Mouse (Mus musculus) neural tube, embryonic 10.5 days (tissue): ENCODE data around the gene Fam192a.

Experiments used
- DNase-seq: peaks from one replicate; pipeline ENCODE4 v3.0.0-alpha.2; 2017; ENCODE audit warnings: low spot score; ENCODE audit errors: extremely low spot score

The Fam192a gene

DNA sequence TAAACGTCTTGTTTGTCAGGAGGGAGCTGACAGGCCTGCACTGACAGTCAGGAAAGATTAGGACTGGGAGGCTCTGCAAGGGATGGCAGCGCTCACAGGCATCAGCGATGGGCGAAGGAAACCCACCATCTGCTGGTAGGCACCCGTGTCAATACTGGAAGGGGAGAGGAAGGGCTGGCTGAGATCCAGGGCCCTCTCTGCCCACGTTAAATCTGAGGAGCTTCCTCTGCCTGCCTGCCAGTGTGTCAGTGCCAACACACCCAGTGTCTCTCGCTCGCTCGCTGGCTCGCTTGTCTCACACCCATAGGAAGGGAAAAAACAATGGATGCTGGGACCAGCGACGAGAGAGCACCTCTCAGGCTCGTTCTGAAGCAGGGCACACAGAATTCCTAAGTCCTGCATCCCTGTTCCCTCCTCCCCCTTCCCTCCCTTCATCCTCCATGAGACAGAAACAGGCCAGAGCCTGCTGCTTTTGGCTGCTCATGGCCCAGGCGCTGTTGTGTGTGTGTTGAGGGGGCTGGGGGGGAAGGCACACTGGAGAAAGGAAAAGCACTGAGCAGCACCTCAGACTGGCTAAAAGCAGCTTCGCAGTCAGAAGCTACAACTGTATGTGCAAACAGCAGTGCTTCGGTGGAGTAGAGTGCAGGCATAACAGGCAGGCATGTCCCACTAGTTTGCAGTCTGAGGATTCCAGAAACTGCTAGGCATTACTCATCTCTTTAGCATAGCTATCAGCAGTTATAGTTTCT lies 27.5 kb downstream of the Fam192a start:
- DNase-seq = no peak

DNA sequence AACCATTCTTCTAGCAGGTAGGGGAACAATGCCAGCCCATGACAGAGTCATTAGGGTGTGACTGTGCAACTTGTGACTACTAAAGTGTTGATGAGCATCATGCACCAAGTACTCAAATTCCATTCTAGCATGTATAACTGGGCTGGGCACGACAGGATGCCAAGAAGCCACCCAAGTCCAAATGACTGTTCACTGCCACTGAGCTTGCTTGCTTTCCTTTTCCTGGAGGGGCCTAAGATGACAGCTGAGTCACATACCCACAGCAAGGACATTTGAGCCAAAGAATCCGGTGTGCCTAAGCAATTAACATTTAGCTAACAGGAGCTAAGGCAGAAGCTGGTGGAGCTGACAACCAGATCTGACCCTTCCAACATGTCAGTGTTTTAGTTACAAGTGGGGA lies 29.9 kb downstream of the Fam192a start:
- DNase-seq = no peak

GRCm38 (mm10) chr8:94569419-94569818 lies 32.4 kb downstream of the Fam192a start:
- DNase-seq = no peak

DNA sequence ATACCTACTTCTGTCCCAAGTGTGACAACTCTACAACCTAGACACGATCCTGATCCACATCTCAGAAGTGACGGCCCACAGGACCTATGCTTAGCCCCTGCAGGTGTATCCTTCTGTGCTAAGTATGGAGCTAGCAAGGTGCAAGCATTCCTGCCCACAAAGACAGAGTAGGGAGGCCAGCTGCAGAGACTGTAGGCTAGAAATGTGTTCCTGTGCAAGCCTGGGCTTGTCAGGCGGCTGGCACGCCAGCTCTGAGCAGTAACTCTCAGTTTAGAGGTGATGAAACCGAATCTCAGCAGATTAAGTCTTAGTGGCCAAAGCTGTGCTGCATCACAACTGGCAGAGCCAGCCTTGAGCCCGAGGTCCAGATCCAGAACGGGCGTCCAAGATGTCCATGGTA lies 33.7 kb downstream of the Fam192a start:
- no peak for DNase-seq

- peak; percentile 25 for DNase-seq
Measured at GRCm38 (mm10) chr8:94567159-94567849, 34.5 kb downstream of the Fam192a start.

- no peak for DNase-seq
Measured at GRCm38 (mm10) chr8:94566446-94567158, 35.2 kb downstream of the Fam192a start.

DNA sequence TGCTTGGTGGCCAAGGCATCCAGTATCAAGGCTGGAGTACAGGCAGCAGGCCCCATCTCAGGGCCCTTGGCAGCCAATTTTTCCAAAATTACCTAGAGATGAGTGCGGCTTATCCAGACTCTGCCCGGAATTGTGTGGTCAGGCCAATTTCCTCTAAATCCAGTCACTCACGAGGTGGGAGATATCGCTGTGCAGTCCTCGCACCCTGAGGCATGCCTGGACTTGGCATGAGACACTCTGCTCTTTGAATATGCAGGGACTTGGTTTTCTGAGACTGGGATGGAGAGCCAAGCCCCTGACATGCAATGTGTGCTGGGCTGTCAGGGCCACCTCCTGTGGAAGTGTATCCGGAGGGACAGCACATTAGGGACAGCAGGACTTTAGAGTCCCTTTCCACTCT lies 35.8 kb downstream of the Fam192a start:
- no peak for DNase-seq

- DNase-seq = no peak
Measured at GRCm38 (mm10) chr8:94564421-94564820, 37.4 kb downstream of the Fam192a start.

DNA sequence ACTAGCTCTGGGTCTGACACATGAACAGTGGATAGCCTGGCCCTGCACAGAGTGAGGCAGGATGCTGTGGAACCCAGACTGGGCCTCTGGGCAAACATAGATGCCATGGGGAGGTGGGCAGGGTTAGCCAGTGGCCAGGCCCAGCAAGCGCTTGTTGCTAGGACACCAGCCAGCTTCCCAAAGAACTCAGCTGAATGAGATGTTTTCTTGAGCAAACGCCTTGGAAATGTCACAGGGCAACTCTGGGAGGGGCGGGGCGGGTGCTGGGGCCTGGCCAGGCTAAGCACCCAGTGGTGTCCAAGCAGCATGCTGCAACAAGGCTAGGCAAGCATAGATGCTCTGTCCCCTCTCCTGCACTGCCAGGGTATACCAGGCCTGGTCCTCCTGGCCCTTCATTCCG lies 40.5 kb downstream of the Fam192a start:
- peak; percentile 21 for DNase-seq

DNA sequence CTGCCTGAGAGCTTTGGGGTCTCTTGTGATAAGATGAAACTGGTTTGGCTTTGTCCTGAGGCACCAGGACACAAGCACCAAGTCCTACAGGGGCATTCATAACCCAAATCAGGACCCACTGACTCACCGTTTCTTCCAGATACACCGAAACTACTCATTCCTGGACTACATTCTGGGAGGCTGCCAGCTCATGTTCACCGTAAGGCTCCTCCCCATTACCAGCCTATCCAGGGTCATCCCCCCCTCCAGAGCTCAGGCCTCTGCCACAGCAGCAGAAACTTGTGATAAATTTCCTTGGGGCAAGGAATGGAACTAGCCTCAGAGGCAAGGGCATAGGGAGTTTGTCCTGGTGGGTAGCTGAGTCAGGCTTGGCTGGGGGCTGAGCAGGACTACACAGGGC lies 44.5 kb downstream of the Fam192a start:
- DNase-seq = no peak

- no peak for DNase-seq
Measured at GRCm38 (mm10) chr8:94552696-94553095, 49.1 kb downstream of the Fam192a start.

- peak; percentile 54 for DNase-seq
Measured at GRCm38 (mm10) chr8:94551471-94552422, 50.0 kb downstream of the Fam192a start.

DNA sequence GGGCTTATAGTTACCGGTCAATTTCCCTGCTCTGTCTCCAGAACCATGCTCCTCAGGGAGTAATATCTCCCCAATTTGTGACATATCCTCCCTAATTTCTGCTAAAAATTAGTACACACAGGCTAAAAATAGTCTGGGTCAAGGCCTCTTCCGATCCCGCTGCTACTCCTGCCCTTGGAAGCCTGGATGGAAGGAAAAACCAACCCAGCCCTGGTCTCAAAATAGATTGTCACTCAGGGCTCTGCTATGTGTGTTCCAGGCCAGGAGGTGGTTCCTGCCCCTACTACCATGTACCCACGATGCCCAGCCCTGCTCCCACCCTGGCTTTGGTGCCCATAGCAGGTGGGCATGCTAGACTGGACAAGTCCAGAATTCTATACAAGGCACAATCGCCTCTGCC lies 51.8 kb downstream of the Fam192a start:
- DNase-seq = no peak

GRCm38 (mm10) chr8:94549482-94549881 lies 52.3 kb downstream of the Fam192a start:
- DNase-seq = no peak

- DNase-seq = no peak
Measured at GRCm38 (mm10) chr8:94549041-94549440, 52.8 kb downstream of the Fam192a start.

- DNase-seq = no peak
Measured at GRCm38 (mm10) chr8:94543981-94544380, 57.8 kb downstream of the Fam192a start.

DNA sequence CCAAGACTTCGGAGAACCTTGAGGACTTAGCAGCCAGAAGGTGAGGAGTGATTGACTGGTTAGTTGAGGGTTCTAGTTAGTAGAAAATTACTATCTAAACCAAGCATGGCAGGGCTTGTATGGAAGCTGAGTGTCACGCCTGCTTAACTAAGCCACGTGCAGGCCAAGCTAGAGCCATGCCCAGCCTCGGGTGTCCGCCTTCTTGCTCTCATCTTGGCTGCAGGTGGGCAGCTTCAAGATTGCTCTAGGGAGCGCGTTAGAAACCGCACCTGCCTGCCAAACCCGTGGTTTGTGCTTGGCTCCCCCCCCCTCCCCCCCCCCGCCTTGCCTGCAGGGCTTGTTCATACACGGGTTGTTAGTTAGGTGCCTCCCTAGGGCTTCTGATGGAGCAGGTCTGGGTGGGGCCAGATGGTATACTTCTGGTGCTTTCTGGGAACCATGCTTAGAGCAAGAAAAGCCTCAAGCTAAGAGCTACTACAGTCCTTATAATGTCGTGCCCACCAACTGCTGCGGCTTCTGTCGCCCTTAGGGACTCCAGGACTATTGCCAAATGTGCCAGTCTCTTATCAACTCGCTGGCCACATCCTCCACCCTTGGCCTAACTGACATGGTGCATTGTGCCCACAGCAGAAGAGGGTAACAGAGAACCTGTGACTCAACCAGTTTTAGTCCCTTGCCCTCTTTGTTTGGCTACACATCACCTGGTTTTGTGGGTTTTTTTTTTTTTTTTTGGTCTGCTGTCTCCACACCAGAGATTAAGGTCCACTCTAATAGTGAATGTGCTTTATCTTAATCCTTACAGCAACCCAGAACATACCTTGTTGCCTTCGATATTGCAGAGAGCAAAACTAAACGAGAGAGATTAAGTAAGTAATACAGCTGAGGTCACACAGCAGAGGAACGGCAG lies 60.7 kb downstream of the Fam192a start:
- no peak for DNase-seq

GRCm38 (mm10) chr8:94540025-94540424 lies 61.8 kb downstream of the Fam192a start:
- DNase-seq = no peak

- DNase-seq = no peak
Measured at GRCm38 (mm10) chr8:94537456-94537855, 64.3 kb downstream of the Fam192a start.

GRCm38 (mm10) chr8:94535631-94536030 lies 66.2 kb downstream of the Fam192a start:
- no peak for DNase-seq
